Mouse (Mus musculus): ENCODE data around the gene Efcab6.

GRCm38 (mm10) chr15:83934816-83935215, 130.4 kb downstream of the Efcab6 start:
- TF ChIP-seq POLR2A (IDR thresholded peaks at IDR 0.05; ENCODE audit: borderline replicate concordance, extremely low read depth, insufficient read depth, insufficient read length, poor library complexity, severe bottlenecking) (no peak), CTCF (IDR thresholded peaks at IDR 0.05; ENCODE audit: borderline replicate concordance, extremely low read depth, insufficient read depth, insufficient read length) (no peak)

All from brain, embryonic 14.5 days (tissue).